Mouse (Mus musculus) myocyte (in vitro differentiated cells): Measurements from ENCODE around the gene March11. TPM values are rescaled to one million over a fixed set of nuclear protein-coding genes. Genes with fewer than 3 reads are reported as not detected.

Source experiments
- H3K27me3 ChIP-seq: one replicate; pipeline ENCODE4 v1.6.1; 2011; ENCODE audit not compliant: control insufficient read depth, insufficient read depth, insufficient read length
- H3K36me3 ChIP-seq: one replicate; pipeline ENCODE4 v1.6.1; 2011; ENCODE audit not compliant: control insufficient read depth, insufficient read depth
- H3K4me2 ChIP-seq: one replicate; pipeline ENCODE4 v1.6.1; 2011; ENCODE audit warnings: low read depth, control low read depth
- H3K4me3 ChIP-seq: one replicate; pipeline ENCODE4 v1.5.1; 2011; ENCODE audit warnings: mild to moderate bottlenecking, control low read depth, moderate library complexity
- H3K79me2 ChIP-seq: one replicate; pipeline ENCODE4 v1.6.1; 2011; ENCODE audit not compliant: control insufficient read depth, insufficient read depth
- H3ac ChIP-seq: one replicate; pipeline ENCODE4 v1.6.1; 2011; ENCODE audit not compliant: control insufficient read depth, insufficient read length
- CEBPB ChIP-seq: IDR thresholded peaks from 2 replicates; pipeline ENCODE4 v1.6.1; 2011; ENCODE audit warnings: mild to moderate bottlenecking, moderate library complexity; ENCODE audit not compliant: poor library complexity, insufficient read depth, severe bottlenecking
- E2F4 ChIP-seq: IDR thresholded peaks from one replicate; pipeline ENCODE4 v1.6.1; 2011; ENCODE audit warnings: mild to moderate bottlenecking, control low read depth, moderate library complexity; ENCODE audit not compliant: insufficient read depth
- MAX ChIP-seq: IDR thresholded peaks from one replicate; pipeline ENCODE4 v1.6.1; 2011; ENCODE audit warnings: low read depth, mild to moderate bottlenecking, control low read depth
- MYOD1 ChIP-seq, 3 experiments: IDR thresholded peaks; one replicate each; pipeline ENCODE4 v1.6.1; 2011; ENCODE audit warnings: control low read depth in 2 of 3, low read depth in 2 of 3, mild to moderate bottlenecking in 2 of 3, moderate library complexity in 1 of 3; ENCODE audit not compliant: insufficient read length in 2 of 3, control insufficient read depth in 1 of 3
- MYOG ChIP-seq, 3 experiments: IDR thresholded peaks; one replicate each; pipeline ENCODE4 v1.6.1; 2011; ENCODE audit warnings: control low read depth in 2 of 3, low read depth in 2 of 3, mild to moderate bottlenecking in 2 of 3; ENCODE audit not compliant: insufficient read length in 2 of 3, control insufficient read depth in 1 of 3, insufficient read depth in 1 of 3
- POLR2A ChIP-seq: IDR thresholded peaks from one replicate; pipeline ENCODE4 v1.6.1; 2011; ENCODE audit warnings: low read depth, mild to moderate bottlenecking, control low read depth, moderate library complexity; ENCODE audit not compliant: insufficient read length
- POLR2AphosphoS2 ChIP-seq: IDR thresholded peaks from one replicate; pipeline ENCODE4 v1.6.1; 2011; ENCODE audit warnings: low read depth, control low read depth; ENCODE audit not compliant: insufficient read length
- REST ChIP-seq: IDR thresholded peaks from one replicate; pipeline ENCODE4 v1.6.1; 2011; ENCODE audit warnings: mild to moderate bottlenecking, control low read depth, moderate library complexity; ENCODE audit not compliant: insufficient read depth, insufficient read length
- SRF ChIP-seq: IDR thresholded peaks from one replicate; pipeline ENCODE4 v1.6.1; 2011; ENCODE audit warnings: low read depth; ENCODE audit not compliant: control insufficient read depth, insufficient read length
- TCF12 ChIP-seq: IDR thresholded peaks from one replicate; pipeline ENCODE4 v1.6.1; 2011; ENCODE audit warnings: mild to moderate bottlenecking, control low read depth; ENCODE audit not compliant: poor library complexity, insufficient read depth, severe bottlenecking
- TCF3 ChIP-seq: IDR thresholded peaks from one replicate; pipeline ENCODE4 v1.6.1; 2011; ENCODE audit warnings: low read depth, control low read depth; ENCODE audit not compliant: insufficient read length
- USF1 ChIP-seq: IDR thresholded peaks from one replicate; pipeline ENCODE4 v1.6.1; 2011; ENCODE audit warnings: low read depth, mild to moderate bottlenecking, control low read depth, moderate library complexity
- polyA plus RNA-seq: library from polyadenylated mRNA; unstranded; fragments of >200 nt; fragmentation: generic; extraction: Trizol; gene quantifications from one replicate; pipeline ENCODE4 v1.2.1, GENCODE M21; 2012; ENCODE audit warnings: missing spikeins

March11 gene
- 73.8 TPM for polyA plus RNA-seq

DNA sequence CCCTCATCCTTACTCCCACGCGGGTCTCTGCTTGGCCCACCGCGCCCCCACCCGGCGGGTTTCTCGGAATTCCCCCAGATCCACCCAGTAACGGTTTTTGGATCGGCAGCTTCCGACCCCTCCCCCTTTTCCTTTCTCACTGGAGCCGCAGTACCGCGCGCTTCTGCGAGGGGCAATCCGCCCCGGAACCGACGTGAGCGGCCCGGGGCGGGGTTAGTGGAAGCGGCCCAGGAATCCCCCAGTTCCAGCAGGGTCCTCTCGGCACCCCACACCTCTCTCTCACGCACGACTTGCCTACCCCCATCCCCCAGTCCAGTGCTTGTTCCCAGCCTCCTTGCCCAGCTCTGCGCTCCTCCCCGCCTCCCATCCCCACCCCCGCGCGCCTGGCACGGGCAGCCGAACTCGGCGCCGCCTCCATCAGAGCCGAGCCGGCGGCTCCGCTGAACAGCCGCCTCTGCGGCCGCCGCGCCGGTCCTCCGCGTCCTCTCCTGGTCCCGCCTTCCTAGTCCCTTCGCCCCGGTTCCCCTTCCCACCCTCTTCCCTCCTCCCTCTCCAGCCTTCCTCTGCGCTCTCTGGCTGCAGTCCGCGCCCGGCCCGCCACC lies at the start of gene March11:
Gene March11, plus strand, starts transcription at position 420 of the 602 bp plus-strand sequence.
- Histone ChIP-seq H3K4me2 (peak within 1 kb of the TSS; percentile 69), H3K27me3 (no peaks in the 10 kb centered on the region), H3K79me2 (no peaks in the 10 kb centered on the region), H3K36me3 (peaks cover 7% of the 10 kb centered on the region), H3ac (peak within 1 kb of the TSS; percentile 44), H3K4me3 (peak within 1 kb of the TSS; percentile 34)
- no peak for TF ChIP-seq CEBPB
- peak in 2 of 3 experiments; percentile 1 to 62 for TF ChIP-seq MYOG (IDR thresholded peaks at IDR 0.05; ENCODE audit: control insufficient read depth in 1 of 3, insufficient read depth in 1 of 3, insufficient read length in 2 of 3, low read depth in 2 of 3)
- no peak for TF ChIP-seq MYOD1 (IDR thresholded peaks at IDR 0.05; ENCODE audit: control insufficient read depth in 1 of 3, insufficient read length in 2 of 3, low read depth in 2 of 3)
- no peak for TF ChIP-seq MAX
- TF ChIP-seq REST, result no peak
- TF ChIP-seq E2F4, result no peak
- peak; percentile 65 for TF ChIP-seq POLR2AphosphoS2
- peak; percentile 77 for TF ChIP-seq POLR2A

DNA sequence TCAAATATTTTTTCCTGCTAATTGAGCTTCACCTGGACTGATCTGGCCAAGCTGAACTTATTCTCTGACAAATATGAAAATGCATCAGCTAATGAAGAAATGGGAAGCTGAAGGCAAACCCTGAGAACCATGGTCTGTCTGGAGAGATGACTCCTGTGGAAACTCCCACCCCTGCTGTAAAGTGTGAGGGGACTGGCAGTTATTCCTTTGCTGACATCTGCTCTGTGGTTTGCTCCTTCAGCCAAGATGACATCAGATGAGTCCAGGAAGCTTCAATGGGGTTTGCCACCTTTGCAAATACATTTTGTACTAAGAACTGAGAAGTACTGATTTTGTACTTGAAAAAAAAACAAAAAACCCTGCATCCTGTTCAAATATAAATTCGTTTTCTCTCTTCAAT lies 46.5 kb upstream of the March11 start:
- Histone ChIP-seq H3K4me3 (no peak overlapping the region), H3K27me3 (no peaks in the 10 kb centered on the region), H3K79me2 (no peaks in the 10 kb centered on the region), H3K4me2 (no peak overlapping the region), H3K36me3 (no peaks in the 10 kb centered on the region), H3ac (no peak overlapping the region)
- TF ChIP-seq MYOG (IDR thresholded peaks at IDR 0.05; ENCODE audit: control insufficient read depth in 1 of 3, insufficient read depth in 1 of 3, insufficient read length in 2 of 3, low read depth in 2 of 3), result peak in 2 of 3 experiments; percentile 10 to 43
- peak in 1 of 3 experiments; percentile 54 for TF ChIP-seq MYOD1 (IDR thresholded peaks at IDR 0.05; ENCODE audit: control insufficient read depth in 1 of 3, insufficient read length in 2 of 3, low read depth in 2 of 3)
- TF ChIP-seq TCF12, result peak; percentile 3
- no peak for TF ChIP-seq REST

DNA sequence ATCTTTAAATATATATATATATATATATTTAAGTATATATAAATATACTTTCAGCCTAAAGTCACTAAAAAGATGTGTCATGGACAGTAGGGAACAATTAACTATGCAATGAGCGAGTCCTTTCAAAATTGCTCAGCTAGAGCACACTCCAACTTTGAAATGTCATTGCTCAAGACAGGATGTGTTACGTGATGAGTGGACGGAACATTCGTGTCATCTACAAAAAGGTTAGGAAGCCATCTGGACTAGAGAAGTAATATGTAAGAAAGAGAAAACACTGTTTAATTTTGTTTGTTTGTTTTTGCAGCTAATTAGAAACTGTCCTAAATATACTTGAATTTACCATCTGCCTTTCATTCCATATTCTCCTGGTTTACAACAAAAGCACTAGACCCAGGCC lies 39.3 kb upstream of the March11 start:
- H3K4me2 ChIP-seq, result no peak overlapping the region
- H3K27me3 ChIP-seq, result no peaks in the 10 kb centered on the region
- H3K4me3 ChIP-seq, result no peak overlapping the region
- H3ac ChIP-seq, result no peak overlapping the region
- no peaks in the 10 kb centered on the region for H3K79me2 ChIP-seq
- H3K36me3 ChIP-seq, result no peaks in the 10 kb centered on the region
- TF ChIP-seq TCF12 (no peak), MYOG (IDR thresholded peaks at IDR 0.05; ENCODE audit: control insufficient read depth in 1 of 3, insufficient read depth in 1 of 3, insufficient read length in 2 of 3, low read depth in 2 of 3) (no peak), REST (no peak), USF1 (no peak), MYOD1 (IDR thresholded peaks at IDR 0.05; ENCODE audit: control insufficient read depth in 1 of 3, insufficient read length in 2 of 3, low read depth in 2 of 3) (no peak), SRF (no peak), TCF3 (no peak), POLR2AphosphoS2 (no peak), E2F4 (no peak), CEBPB (no peak), MAX (no peak), POLR2A (no peak)

DNA sequence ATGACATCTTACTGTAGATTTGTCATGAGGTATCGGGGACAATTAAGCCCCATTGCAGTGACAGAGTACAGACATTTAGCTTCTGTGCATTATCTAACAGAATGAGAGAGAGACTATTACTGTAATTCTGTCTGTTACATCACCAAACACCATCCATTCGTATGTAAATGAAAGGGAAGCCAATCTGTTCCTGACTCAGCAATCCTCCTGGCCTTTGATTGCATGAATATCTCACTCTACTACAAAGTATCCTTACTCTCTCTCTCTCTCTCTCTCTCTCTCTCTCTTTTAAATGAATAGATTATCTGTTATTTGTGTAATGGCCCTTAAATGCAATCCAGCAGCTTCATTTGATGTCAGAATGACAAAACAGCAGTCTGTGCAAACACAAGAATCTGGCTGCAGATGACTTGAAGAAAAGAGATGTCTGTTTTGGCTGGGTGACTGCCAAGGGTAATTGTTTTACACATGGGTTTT lies 32.8 kb upstream of the March11 start:
- Histone ChIP-seq H3ac (no peak overlapping the region), H3K4me2 (no peak overlapping the region), H3K79me2 (no peaks in the 10 kb centered on the region), H3K4me3 (no peak overlapping the region), H3K27me3 (no peaks in the 10 kb centered on the region), H3K36me3 (no peaks in the 10 kb centered on the region)
- TF ChIP-seq MYOG (IDR thresholded peaks at IDR 0.05; ENCODE audit: control insufficient read depth in 1 of 3, insufficient read depth in 1 of 3, insufficient read length in 2 of 3, low read depth in 2 of 3) (no peak), USF1 (no peak), MAX (no peak), SRF (no peak), POLR2AphosphoS2 (no peak), REST (no peak), E2F4 (no peak), CEBPB (no peak), MYOD1 (IDR thresholded peaks at IDR 0.05; ENCODE audit: control insufficient read depth in 1 of 3, insufficient read length in 2 of 3, low read depth in 2 of 3) (no peak), TCF3 (no peak), POLR2A (no peak), TCF12 (no peak)

DNA sequence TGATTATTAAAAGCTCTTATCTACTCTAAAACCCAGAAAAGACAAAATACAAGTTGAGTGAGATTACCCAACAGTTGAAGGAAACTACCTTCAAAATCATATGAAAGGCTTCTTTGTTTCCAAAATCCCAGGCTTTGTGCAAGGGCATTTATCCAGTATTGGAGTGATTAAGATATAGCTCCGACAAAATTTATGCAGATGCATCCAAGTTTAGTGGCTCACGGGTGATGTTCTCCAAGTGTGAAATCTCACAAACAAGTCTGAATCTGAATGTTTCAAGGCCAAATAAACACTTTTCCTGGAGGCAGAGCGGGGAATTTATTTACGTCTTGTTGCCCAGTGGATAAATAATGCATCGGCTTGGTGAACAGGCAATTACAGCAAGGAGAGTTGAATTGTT lies 32.2 kb upstream of the March11 start:
- H3K36me3 ChIP-seq, result no peaks in the 10 kb centered on the region
- no peak overlapping the region for H3K4me2 ChIP-seq
- no peak overlapping the region for H3K4me3 ChIP-seq
- H3K27me3 ChIP-seq, result no peaks in the 10 kb centered on the region
- no peaks in the 10 kb centered on the region for H3K79me2 ChIP-seq
- no peak for TF ChIP-seq MYOG (IDR thresholded peaks at IDR 0.05; ENCODE audit: control insufficient read depth in 1 of 3, insufficient read depth in 1 of 3, insufficient read length in 2 of 3, low read depth in 2 of 3)
- no peak for TF ChIP-seq POLR2A
- no peak for TF ChIP-seq TCF3
- H3ac ChIP-seq, result no peak overlapping the region
